Mouse (Mus musculus): ENCODE data around the gene B4galnt3.

Gene B4galnt3

GRCm38 (mm10) chr6:120216702-120217101, 77.7 kb downstream of the B4galnt3 start:
- no peak for DNase-seq

DNA sequence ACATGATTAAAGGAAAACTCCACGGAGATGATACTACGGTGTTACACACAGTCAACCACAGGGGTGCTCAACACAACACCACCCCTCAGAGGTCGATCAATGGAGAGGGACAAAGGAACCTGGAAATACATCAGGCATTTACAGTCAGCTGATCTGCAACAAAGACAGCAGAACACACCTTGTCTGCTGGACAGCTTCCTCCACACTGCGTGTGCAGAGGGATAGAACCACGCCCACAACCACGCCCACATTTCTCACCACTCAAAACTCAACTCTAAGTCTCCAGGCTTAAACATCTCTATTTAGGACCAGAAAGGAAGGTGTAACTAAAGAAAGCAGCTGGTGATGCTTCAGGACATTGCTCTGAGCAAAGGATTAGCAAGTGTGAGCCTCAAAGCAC, 82.8 kb downstream of the B4galnt3 start:
- no peak for DNase-seq

GRCm38 (mm10) chr6:120206586-120206985, 87.8 kb downstream of the B4galnt3 start:
- no peak for DNase-seq

GRCm38 (mm10) chr6:120202406-120202805, 92.0 kb downstream of the B4galnt3 start:
- DNase-seq = no peak

DNA sequence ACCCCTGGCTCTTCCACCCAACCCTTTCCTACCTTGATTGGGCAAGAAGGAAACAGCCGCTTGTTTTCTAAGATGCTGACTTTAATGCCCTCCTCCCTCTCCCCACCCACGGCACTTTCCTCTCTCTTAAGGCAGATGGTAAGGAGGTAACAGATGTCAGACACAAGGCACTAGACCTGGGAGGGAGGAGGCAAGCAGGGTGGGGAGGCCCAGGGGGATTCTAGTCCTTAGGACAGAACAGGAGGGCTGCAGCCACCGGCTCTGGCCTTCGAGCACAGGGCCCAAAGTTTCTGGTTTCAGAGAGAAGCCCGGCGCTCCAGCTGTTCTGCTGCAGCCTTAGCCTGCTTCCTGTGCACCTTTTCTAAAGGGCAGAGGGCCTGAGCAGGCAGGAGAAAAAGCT, 92.4 kb downstream of the B4galnt3 start:
- no peak for DNase-seq

DNA sequence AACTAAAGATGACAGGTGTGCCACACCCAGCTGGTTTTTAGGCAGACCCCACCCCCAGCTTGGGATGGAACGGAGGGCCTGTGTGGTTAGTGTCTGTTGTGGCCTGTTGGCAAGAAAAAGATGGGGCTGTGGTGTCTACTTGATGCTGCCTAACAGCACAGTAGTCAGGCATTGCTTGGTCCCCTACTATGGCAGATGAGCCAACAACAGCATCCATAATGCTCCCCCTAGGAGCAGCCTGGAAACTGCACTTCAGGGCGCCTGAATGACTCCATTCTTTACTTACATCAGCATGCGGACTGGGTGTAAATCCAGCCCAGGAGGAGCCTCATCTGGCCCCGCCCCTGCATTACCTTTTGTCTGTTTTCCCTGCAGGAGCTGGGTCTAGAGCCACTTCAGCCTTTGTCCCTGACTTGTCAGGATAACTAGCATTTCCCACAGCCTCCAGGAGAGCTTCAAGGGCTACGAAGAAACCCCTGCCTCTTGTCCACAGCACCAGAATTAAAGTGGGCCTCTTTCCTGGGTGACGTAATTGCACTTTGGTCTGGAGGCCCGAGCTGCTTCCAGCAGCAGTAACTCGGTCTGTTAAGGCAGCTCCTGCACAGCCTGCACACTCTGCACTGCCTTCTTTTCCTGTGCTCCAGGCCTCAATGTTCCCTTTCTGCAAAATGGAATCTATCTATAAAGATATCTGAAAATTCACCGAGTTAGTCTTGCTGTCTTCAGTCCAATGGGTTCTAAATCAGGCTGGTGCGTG, 94.5 kb downstream of the B4galnt3 start:
- no peak for DNase-seq

DNA sequence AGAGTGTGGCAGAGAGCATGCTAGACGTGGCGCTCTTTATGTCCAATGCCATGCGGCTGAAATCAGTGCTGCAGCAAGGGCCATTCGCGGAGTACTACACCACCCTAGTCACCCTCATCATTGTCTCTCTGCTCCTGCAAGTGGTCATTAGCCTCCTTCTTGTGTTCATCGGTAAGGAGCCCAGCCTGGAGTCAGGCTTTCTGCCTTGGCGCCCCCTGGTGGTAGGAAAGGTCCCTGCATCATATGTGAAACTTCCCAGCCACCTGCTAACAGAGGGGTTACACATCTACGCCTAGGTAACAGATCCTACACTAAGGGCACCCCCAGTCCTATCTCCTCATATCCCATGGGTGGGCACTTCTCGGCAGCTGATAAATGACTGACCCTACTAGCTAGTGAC, 96.4 kb downstream of the B4galnt3 start:
- no peak for DNase-seq

DNA sequence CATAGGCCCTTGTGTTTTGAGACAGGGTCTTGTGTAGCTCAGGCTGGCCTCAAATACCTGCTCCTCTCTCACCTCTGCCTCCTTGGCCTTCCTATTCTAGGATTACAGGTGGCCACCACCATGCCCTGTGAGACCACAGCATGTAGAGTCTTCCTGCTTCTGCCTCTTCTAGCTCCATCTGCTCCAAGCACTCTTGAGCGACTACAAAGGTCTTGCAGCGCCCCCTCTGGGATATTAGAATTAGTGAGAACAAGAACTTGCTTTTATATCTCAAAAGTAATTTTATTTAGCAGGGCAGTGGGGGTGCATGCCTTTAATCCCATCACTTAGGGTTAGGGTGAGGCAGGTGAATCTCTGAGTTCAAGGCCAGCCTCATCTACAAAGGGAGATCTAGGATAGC, 97.5 kb downstream of the B4galnt3 start:
- no peak for DNase-seq

DNA sequence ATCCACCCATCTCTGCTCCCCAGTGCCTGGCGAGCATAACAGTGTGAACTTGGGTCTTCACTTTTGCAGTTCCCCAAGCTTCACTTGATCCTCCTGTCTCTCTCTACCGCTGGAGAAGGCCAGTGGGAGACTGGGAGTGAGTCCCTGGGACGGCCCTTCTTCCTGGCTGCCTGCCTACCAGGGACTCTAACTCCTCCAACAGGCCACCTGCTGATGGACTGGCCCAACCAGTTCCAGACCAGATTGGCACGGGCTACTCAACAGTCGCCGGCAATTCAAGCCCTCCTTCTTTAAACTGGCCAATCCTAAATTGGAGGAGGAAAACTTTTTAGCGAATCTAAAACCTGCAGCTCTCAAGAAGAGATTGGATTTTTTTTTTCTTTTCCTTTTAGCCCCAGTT, 99.4 kb downstream of the B4galnt3 start:
- no peak for DNase-seq

DNA sequence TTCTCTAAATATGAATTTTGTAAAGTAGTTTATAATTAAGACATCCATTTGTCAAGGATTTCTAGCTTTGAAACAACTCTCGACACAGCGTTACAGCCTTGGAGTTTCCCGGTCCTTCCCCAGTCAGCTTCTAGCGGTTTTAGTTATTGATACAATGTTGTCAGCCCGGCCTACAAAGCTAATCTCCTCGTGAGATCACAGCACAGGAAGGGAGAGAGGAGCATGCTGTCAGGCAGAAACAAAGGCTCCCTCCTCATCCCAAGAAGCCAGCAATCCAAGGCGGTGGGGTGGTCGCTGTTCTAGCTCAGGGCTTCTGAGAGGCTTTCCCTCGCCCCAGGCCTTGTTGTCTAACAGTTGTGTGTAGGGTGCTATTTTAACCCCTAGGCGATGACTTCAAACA, 100.1 kb downstream of the B4galnt3 start:
- no peak for DNase-seq

- DNase-seq = no peak
Observed at GRCm38 (mm10) chr6:120193793-120194192, 100.6 kb downstream of the B4galnt3 start.

- DNase-seq = peak; percentile 84
Observed at GRCm38 (mm10) chr6:120193174-120193573, 101.2 kb downstream of the B4galnt3 start.

- peak; percentile 50 for DNase-seq
Observed at GRCm38 (mm10) chr6:120192211-120192870, 102.0 kb downstream of the B4galnt3 start.

DNA sequence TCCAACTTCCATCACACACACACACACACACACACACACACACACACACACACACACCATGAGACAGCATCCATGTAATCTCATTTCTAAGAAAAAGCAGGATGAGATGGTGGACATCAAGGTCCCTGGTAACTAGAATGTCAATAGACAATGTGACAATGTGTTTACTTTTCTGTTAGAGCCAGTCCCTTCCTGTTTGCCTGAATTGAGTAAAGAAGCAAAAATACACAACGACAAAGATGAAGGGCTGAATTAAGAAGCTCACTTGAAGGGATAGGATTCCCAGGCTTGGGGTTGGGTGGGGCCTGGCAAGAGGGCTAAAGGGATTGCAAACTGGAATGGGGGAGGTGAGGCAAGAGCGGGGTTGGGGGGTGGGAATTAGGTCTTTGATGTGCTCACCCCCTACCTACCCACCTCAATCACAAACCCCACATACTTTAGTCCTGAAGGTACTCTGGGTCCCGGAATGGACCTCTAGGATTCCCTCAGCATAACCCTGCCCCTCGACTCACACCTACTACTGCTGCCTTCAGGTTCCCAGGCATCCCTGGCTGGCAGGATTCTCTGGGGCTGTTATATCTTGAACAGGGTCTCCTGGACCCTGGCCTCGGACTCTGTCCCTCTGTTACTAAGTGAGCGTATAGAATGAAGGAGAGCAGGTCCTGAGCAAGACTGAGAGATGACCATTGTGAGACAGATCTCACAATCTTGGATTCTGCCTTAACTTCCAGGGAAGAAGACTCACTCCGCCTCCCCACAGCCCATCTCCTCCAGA, 102.8 kb downstream of the B4galnt3 start:
- no peak for DNase-seq

DNA sequence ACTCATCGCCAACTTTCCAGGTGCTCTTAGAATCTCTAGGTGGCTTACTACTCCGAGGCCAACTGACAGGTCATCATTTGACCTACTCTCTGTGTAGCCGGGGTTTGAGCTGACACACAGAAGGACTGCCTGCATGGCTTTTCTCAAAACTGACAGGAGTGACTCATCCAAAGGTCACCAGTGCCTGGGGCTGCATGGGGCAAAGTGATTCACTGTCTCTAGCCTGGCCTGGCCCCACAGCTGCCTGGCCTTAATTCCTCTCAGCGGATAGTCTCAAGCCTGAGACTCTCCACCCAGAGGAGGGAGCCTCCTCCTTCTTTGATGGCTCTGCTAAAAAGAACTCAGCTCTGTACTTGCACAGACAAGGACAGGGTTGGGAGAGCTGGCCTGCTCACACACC, 103.4 kb downstream of the B4galnt3 start:
- DNase-seq = no peak

DNA sequence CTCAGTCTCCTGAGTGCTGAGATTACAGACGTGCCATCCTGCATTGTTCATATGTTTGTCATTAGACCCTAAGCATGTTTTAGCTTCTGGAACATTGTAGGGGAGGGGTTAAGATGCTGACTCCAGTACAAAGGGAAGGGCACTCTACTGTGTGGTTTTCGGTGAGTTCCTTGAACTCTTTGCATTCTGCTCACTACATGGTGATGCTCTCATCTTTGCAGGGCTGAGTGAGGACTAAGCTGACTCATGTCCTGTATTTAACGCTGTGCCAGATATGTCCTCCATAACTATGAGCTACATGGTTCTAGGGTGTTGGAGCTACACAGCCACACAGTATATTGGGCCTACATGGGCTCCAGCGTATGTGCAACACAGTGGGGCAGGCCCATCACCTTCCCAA, 104.0 kb downstream of the B4galnt3 start:
- no peak for DNase-seq

- no peak for DNase-seq
Observed at GRCm38 (mm10) chr6:120189287-120189686, 105.1 kb downstream of the B4galnt3 start.

- no peak for DNase-seq
Observed at GRCm38 (mm10) chr6:120188376-120189235, 105.8 kb downstream of the B4galnt3 start.

- DNase-seq = peak; percentile 57
Observed at GRCm38 (mm10) chr6:120187587-120188176, 106.7 kb downstream of the B4galnt3 start.

GRCm38 (mm10) chr6:120186594-120186993, 107.8 kb downstream of the B4galnt3 start:
- no peak for DNase-seq

DNA sequence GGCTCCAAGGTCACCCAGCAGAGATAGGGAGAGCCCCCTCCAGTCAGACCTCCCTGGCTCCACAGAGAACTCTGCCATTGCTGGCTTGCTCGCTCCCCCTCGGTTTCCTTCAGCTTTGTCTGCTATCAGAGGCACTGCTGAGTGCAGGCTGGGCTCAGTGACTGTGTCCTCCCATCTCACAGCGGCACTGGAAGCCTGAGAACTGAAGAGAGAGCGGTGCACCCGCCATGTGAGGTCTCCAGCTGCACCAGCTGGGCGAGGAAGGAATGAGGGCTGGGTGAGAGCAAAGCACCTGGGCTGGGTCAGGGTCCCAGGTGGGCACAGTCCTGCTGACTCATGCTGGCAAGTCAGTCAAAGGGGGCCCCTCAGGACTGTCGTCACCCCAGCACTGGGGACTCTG, 108.6 kb downstream of the B4galnt3 start:
- no peak for DNase-seq

DNA sequence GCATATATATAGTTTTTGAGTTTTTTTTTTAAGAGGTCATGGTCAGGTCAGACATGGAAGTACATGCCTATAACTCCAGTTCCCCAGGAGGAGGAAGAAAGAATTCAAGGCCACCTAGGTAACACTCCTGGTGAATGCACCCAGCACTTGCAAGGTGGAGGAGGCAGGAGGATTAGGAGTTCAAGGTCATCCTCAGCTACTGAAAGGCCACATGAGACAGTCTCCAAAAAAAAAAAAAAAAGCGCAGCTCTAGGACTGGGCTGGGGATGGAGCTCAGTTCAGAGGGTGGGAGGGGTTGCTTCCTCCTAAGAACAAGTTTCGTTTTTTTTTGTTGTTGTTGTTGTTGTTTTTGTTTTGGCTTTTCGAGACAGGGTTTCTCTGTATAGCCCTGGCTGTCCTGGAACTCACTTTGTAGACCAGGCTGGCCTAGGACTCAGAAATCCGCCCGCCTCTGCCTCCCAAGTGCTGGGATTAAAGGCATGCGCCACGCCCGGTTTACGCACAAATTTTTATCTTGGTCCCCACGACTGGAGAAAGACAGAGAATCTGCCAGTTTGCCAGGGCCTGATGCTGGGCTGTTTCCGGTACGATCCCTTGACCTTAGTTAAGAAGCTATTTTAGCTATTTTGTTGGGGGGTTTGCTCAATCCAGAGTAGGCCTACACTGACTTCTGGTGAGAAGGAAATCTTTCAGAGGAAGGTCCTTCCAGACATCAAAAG, 109.2 kb downstream of the B4galnt3 start:
- DNase-seq = no peak
